Mouse (Mus musculus) regulatory T cell (primary cell): ENCODE data around the gene Slain1.

ENCODE experiments used
- in situ Hi-C: fragments of 300-600 bp; cut with MboI, MseI; formaldehyde crosslinking; loops from one replicate; pipeline ENCODE4 v1.15.1; 2025; ENCODE audit warnings: high pct_unique_total_duplicates

Gene Slain1

GRCm38 (mm10) chr14:103664391-103664790, 14.4 kb downstream of the Slain1 start:
- in situ Hi-C loops = loop anchor here (10.0 to 25.0 kb wide), 2 partner anchors 577 to 1500 kb away; partner anchors contain the start of gene Fbxl3

GRCm38 (mm10) chr14:103666347-103666954, 16.4 kb downstream of the Slain1 start:
- in situ Hi-C loops = loop anchor here (10.0 to 25.0 kb wide), 2 partner anchors 579 to 1498 kb away; partner anchors contain the start of gene Fbxl3

- in situ Hi-C loops = loop anchor here (10.0 to 25.0 kb wide), 2 partner anchors 580 to 1498 kb away; partner anchors contain the start of gene Fbxl3
Measured at GRCm38 (mm10) chr14:103667036-103667435, 17.0 kb downstream of the Slain1 start.

GRCm38 (mm10) chr14:103679395-103680217, 29.6 kb downstream of the Slain1 start:
- in situ Hi-C loops = loop anchor here (5.0 kb wide), 1 partner anchor 122 kb away; no protein-coding TSS in a partner anchor

- in situ Hi-C loops = loop anchor here (5.0 kb wide), 1 partner anchor 123 kb away; no protein-coding TSS in a partner anchor
Measured at GRCm38 (mm10) chr14:103680285-103680819, 30.3 kb downstream of the Slain1 start.

- in situ Hi-C loops = loop anchor here (5.0 kb wide), 1 partner anchor 126 kb away; no protein-coding TSS in a partner anchor
Measured at GRCm38 (mm10) chr14:103682633-103683390, 32.8 kb downstream of the Slain1 start.

- in situ Hi-C loops = no loop called here
Measured at GRCm38 (mm10) chr14:103686994-103687393, 37.0 kb downstream of the Slain1 start.

GRCm38 (mm10) chr14:103694295-103694694, 44.3 kb downstream of the Slain1 start:
- in situ Hi-C loops = no loop called here

- in situ Hi-C loops = no loop called here
Measured at GRCm38 (mm10) chr14:103695620-103696019, 45.6 kb downstream of the Slain1 start.

GRCm38 (mm10) chr14:103697101-103697500, 47.1 kb downstream of the Slain1 start:
- in situ Hi-C loops = no loop called here

- in situ Hi-C loops = no loop called here
Measured at GRCm38 (mm10) chr14:103699308-103699707, 49.3 kb downstream of the Slain1 start.

- in situ Hi-C loops = loop anchor here (5.0 to 25.0 kb wide), 2 partner anchors 70 to 760 kb away; partner anchors contain the start of gene Pou4f1
Measured at GRCm38 (mm10) chr14:103702516-103702915, 52.5 kb downstream of the Slain1 start.

- in situ Hi-C loops = loop anchor here (5.0 to 25.0 kb wide), 2 partner anchors 72 to 758 kb away; partner anchors contain the start of gene Pou4f1
Measured at GRCm38 (mm10) chr14:103704771-103705170, 54.7 kb downstream of the Slain1 start.

GRCm38 (mm10) chr14:103706347-103706746, 56.3 kb downstream of the Slain1 start:
- in situ Hi-C loops = loop anchor here (25.0 kb wide), 1 partner anchor 756 kb away; the partner anchor contains the start of gene Pou4f1

- in situ Hi-C loops = loop anchor here (25.0 kb wide), 1 partner anchor 754 kb away; the partner anchor contains the start of gene Pou4f1
Measured at GRCm38 (mm10) chr14:103708601-103709000, 58.6 kb downstream of the Slain1 start.

GRCm38 (mm10) chr14:103709261-103709660, 59.2 kb downstream of the Slain1 start:
- in situ Hi-C loops = loop anchor here (25.0 kb wide), 1 partner anchor 753 kb away; the partner anchor contains the start of gene Pou4f1

GRCm38 (mm10) chr14:103712986-103713385, 63.0 kb downstream of the Slain1 start:
- in situ Hi-C loops = loop anchor here (25.0 kb wide), 1 partner anchor 749 kb away; the partner anchor contains the start of gene Pou4f1

- in situ Hi-C loops = loop anchor here (25.0 kb wide), 1 partner anchor 745 kb away; the partner anchor contains the start of gene Pou4f1
Measured at GRCm38 (mm10) chr14:103717516-103717915, 67.5 kb downstream of the Slain1 start.

GRCm38 (mm10) chr14:103717979-103718378, 68.0 kb downstream of the Slain1 start:
- in situ Hi-C loops = loop anchor here (25.0 kb wide), 1 partner anchor 744 kb away; the partner anchor contains the start of gene Pou4f1

GRCm38 (mm10) chr14:103718393-103718792, 68.4 kb downstream of the Slain1 start:
- in situ Hi-C loops = loop anchor here (25.0 kb wide), 1 partner anchor 744 kb away; the partner anchor contains the start of gene Pou4f1
